Mouse (Mus musculus) ES-E14 (cell line): ENCODE results near the gene Ppp1r16b. TPM values are rescaled to one million over a fixed set of nuclear protein-coding genes. Genes with fewer than 3 reads are reported as not detected.

Experiments used
- DNase-seq: peaks from one replicate; pipeline ENCODE4 v3.0.0-alpha.2; 2013; ENCODE audit warnings: low read depth, low spot score
- H3K27ac ChIP-seq: 2 replicates; pipeline ENCODE4 v1.5.1; 2012; ENCODE audit warnings: low read depth, mild to moderate bottlenecking, low read length, moderate library complexity, mixed read lengths; ENCODE audit not compliant: poor library complexity, insufficient read depth, severe bottlenecking
- H3K36me3 ChIP-seq: 2 replicates; pipeline ENCODE4 v1.6.1; 2012; ENCODE audit warnings: mild to moderate bottlenecking, low read length, moderate library complexity, mixed read lengths; ENCODE audit not compliant: control insufficient read depth, poor library complexity, insufficient read depth, severe bottlenecking
- H3K4me1 ChIP-seq, 2 experiments: fragments of 150-350 bp in 1 of 2; sonication (generic) in 1 of 2; 2 replicates each; pipeline ENCODE4 v1.6.1; 2012; ENCODE audit warnings: low read length in 2 of 2, mild to moderate bottlenecking in 1 of 2, mixed read lengths in 1 of 2; ENCODE audit not compliant: control insufficient read depth in 2 of 2, insufficient read depth in 2 of 2, poor library complexity in 1 of 2
- H3K4me3 ChIP-seq, 2 experiments: fragments of 150-350 bp in 1 of 2; sonication (generic) in 1 of 2; 2 replicates each; pipeline ENCODE4 v1.5.1; 2012; ENCODE audit warnings: low read length in 2 of 2, low read depth in 1 of 2, mild to moderate bottlenecking in 1 of 2, mixed read lengths in 1 of 2; ENCODE audit not compliant: insufficient read depth in 1 of 2, poor library complexity in 1 of 2, severe bottlenecking in 1 of 2
- H3K9ac ChIP-seq: 2 replicates; pipeline ENCODE4 v1.6.1; 2012; ENCODE audit warnings: low read depth, mild to moderate bottlenecking, low read length, mixed read lengths; ENCODE audit not compliant: poor library complexity, insufficient read depth, severe bottlenecking
- H3K9me3 ChIP-seq: fragments of 150-350 bp; sonication (generic); 2 replicates; pipeline ENCODE4 v1.6.1; 2012; ENCODE audit warnings: low read depth, mild to moderate bottlenecking, low read length; ENCODE audit not compliant: control insufficient read depth, insufficient read depth
- CHD2 ChIP-seq: IDR thresholded peaks from 2 replicates; pipeline ENCODE4 v1.6.1; 2014; ENCODE audit warnings: mild to moderate bottlenecking, low read depth, low read length, inconsistent platforms
- HCFC1 ChIP-seq: IDR thresholded peaks from 2 replicates; pipeline ENCODE4 v1.6.1; 2012; ENCODE audit warnings: low read length, inconsistent platforms, borderline replicate concordance; ENCODE audit not compliant: insufficient read depth
- MAFK ChIP-seq: IDR thresholded peaks from 2 replicates; pipeline ENCODE4 v1.6.1; 2014; ENCODE audit warnings: mild to moderate bottlenecking, low read depth, low read length, inconsistent platforms; ENCODE audit not compliant: insufficient read depth
- ZC3H11A ChIP-seq: IDR thresholded peaks from 2 replicates; pipeline ENCODE4 v1.6.1; 2012; ENCODE audit warnings: low read depth, mild to moderate bottlenecking, inconsistent platforms, low read length, borderline replicate concordance
- ZNF384 ChIP-seq: IDR thresholded peaks from 2 replicates; pipeline ENCODE4 v1.6.1; 2012; ENCODE audit warnings: low read depth, low read length, inconsistent platforms
- in situ Hi-C, 2 experiments: fragments of 600-800 bp; cut with MboI; formaldehyde crosslinking; loops; one replicate each; pipeline ENCODE4 v1.15.1; 2025; ENCODE audit warnings: low sequenced_read_pairs in 2 of 2, inconsistent platforms in 1 of 2; ENCODE audit not compliant: unreplicated experiment in 2 of 2
- total RNA-seq: library from RNA; depleted of rRNA; stranded (reverse); fragments of 300-350 nt; gene quantifications from 2 replicates; pipeline ENCODE4 v1.2.3, GENCODE M21; 2012

The Ppp1r16b gene
- total RNA-seq, 1 experiment, result 1.2 TPM

DNA sequence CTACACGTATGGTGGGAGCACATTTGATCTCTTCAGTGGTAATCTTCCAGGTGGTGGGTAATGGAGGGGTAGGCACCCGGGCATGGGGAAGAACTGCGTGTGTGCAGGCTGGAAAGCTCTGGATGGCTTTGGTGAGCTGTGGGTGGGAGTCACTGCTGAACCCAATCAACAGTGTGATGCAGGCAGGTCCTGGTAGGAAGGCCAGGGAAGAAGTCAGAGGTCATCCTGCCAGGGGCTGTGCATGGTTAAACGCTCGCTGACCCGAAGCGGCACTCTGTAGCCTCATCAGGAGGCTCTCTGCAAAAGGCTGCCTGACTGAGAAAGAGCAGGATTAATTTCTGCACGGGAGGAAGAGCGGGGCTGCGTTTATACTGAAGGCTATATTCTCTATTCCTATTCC lies 5.4 kb downstream of the Ppp1r16b start:
- Histone ChIP-seq H3K9me3 (no peaks in the 10 kb centered on the region), H3K36me3 (no peaks in the 10 kb centered on the region), H3K4me1 (peaks cover 8 to 18% of the 10 kb centered on the region in 2 experiments; a peak in 3 of 4 replicates), H3K9ac (no peak overlapping the region), H3K4me3 (no peak overlapping the region), H3K27ac (no peak overlapping the region)
- TF ChIP-seq ZC3H11A (no peak), CHD2 (no peak), ZNF384 (no peak), MAFK (no peak)
- in situ Hi-C loops, result no loop called here
- DNase-seq, result no peak

DNA sequence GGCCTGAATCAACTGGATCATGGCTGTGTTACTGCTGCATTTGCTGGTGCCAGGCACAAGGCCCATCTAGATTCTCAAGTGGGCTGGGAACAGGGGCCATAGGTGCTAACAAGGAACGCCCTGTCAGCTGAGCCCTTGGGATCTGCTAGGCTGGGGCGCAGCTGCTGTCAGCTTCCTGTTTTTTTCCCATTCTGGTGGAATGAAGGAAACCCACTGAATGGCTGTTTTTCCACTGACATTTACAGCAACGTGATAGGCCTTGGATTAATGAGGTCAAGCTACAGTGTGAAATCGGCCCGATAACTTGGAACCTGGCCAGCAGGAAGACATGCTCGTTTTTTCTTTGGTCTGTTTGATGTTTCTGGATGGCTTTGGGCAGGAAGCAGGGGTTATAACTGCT lies 7.6 kb downstream of the Ppp1r16b start:
- peaks cover 4 to 18% of the 10 kb centered on the region in 2 experiments; a peak in 2 of 4 replicates for H3K4me1 ChIP-seq
- no peak for DNase-seq
- H3K27ac ChIP-seq, result no peak overlapping the region
- no peaks in the 10 kb centered on the region for H3K36me3 ChIP-seq
- TF ChIP-seq ZNF384 (no peak), CHD2 (no peak)
- H3K4me3 ChIP-seq, result no peak overlapping the region
- in situ Hi-C loops, result no loop called here
- no peaks in the 10 kb centered on the region for H3K9me3 ChIP-seq
- no peak overlapping the region for H3K9ac ChIP-seq

DNA sequence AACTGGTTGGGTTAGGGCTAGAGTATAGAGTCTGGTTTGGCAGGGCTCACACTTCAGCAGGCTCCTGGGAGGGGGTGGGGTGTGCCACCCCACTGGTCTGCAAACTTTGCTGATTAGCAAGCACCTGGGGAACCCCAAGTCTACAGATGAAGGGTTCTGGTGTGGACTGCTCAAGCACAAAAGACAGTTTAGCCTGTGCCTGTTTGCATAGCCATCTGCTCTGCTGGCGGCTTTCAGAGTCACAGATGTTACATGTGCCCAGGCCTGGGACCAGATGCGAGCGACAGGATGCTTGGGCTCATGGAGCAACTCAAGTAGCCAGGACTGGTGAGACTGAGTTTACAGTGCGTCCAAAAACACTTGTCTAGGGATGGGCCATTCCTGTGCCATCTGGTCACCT lies 8.3 kb downstream of the Ppp1r16b start:
- TF ChIP-seq ZNF384 (no peak), MAFK (no peak), HCFC1 (no peak), ZC3H11A (no peak), CHD2 (no peak)
- in situ Hi-C loops, result no loop called here
- H3K4me3 ChIP-seq, result no peak overlapping the region
- H3K4me1 ChIP-seq, result peaks cover 4 to 18% of the 10 kb centered on the region in 2 experiments; a peak in 2 of 4 replicates
- DNase-seq, result no peak
- no peak overlapping the region for H3K9ac ChIP-seq
- no peaks in the 10 kb centered on the region for H3K9me3 ChIP-seq
- no peaks in the 10 kb centered on the region for H3K36me3 ChIP-seq
- no peak overlapping the region for H3K27ac ChIP-seq

DNA sequence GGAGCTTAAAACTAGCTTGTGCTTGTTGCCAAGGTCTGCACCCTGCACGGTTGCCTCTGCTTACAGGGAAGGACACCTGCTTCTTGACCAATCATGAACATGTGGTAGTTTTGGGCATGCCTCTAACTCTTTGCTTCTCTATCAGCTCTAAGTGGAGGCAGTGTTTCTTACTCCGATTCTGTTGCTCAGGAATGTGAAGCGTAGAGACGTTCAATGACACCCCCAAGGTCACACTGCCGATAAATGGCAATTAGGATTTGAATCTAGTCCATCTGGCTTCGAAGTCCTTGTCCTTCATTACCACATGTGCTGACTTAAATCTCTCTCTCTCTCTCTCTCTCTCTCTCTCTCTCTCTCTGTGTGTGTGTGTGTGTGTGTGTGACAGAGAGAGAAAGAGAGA lies 8.9 kb downstream of the Ppp1r16b start:
- TF ChIP-seq ZC3H11A (no peak), CHD2 (no peak), MAFK (no peak), ZNF384 (no peak), HCFC1 (no peak)
- Histone ChIP-seq H3K4me3 (no peak overlapping the region), H3K36me3 (no peaks in the 10 kb centered on the region), H3K4me1 (peaks cover 4 to 13% of the 10 kb centered on the region in 2 experiments; a peak in 2 of 4 replicates), H3K9me3 (no peaks in the 10 kb centered on the region), H3K9ac (no peak overlapping the region), H3K27ac (no peak overlapping the region)
- in situ Hi-C loops, result no loop called here
- no peak for DNase-seq

DNA sequence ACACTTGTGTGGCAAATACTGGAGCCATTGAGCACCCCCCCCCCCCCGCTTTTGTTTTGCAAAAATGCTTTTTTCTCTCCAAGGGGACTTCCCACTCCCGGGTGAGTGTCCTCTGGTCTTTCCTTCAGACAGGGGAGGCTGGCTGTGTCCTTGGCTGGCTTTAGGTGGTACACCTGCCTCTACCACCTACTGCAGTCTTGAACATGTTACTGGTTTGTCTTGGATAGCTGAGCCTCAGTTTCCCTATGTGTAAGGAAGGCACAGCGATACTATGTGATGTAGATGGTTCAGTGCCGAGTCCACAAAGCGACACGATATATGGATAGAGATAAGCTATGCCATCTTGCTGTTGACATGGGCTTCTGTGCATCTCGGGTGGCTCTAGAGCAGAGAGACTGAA lies 9.6 kb downstream of the Ppp1r16b start:
- no peak overlapping the region for H3K4me3 ChIP-seq
- H3K9me3 ChIP-seq, result no peaks in the 10 kb centered on the region
- peaks cover 4 to 13% of the 10 kb centered on the region in 2 experiments; a peak in 2 of 4 replicates for H3K4me1 ChIP-seq
- DNase-seq, result no peak
- H3K36me3 ChIP-seq, result no peaks in the 10 kb centered on the region
- H3K9ac ChIP-seq, result no peak overlapping the region
- TF ChIP-seq ZC3H11A, result no peak
- no peak for TF ChIP-seq ZNF384
- TF ChIP-seq HCFC1, result no peak
- no peak for TF ChIP-seq MAFK
- no peak for TF ChIP-seq CHD2
- H3K27ac ChIP-seq, result no peak overlapping the region
- in situ Hi-C loops, result no loop called here
